16 mouse cellular contexts compared by ENCODE assay signal in the genomic region with DNA sequence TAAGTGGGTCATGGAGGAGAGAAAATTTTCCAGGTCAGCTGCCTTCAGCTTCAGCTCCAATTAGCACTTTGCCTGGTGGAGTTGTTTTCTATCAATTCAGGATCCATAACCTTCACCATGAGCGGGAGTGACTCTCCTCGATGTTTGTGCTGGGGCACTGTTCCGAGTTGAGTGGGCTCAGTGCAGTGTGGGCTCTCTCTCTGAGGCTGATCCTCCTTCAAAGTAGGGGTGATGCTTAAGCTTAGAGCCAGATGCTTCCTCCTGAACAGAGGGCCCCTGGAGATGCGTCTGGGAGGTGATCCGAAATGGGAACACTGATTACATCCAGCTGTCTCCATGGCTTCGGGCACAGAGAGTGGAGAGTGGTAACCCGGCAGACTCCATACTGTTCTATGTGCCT.
"Had no signal": no experiment of that assay in that cellular context is flagged by ENCODE, and none has a peak within 500 bp of the region (broad histone marks: within the 10 kb centered on the region; RNA-seq: fewer than 3 reads in every experiment).

No protein-coding gene starts in this region.

- H3K27me3 ChIP-seq: liver, embryonic 13.5 days; neural tube, embryonic 12.5 days had no signal

- H3K4me2 ChIP-seq: limb, embryonic 12.5 days; liver, embryonic 13.5 days; neural tube, embryonic 12.5 days had no signal

- DNase-seq: kidney, adult 11 months; kidney, adult 9 months; kidney, postnatal 4 days; liver; liver, embryonic 13.5 days; liver, postnatal 0 days; lung, postnatal 36 days; midbrain, embryonic 14.5 days; spleen, adult 18-20 months; thymus, adult 18-20 months; thymus, postnatal 14 days had no signal

- H3K4me1 ChIP-seq: liver, embryonic 13.5 days had no signal

- H3K36me3 ChIP-seq: limb, embryonic 12.5 days; liver, embryonic 13.5 days; midbrain, embryonic 10.5 days; neural tube, embryonic 12.5 days had no signal

- H3K27ac ChIP-seq: kidney, postnatal 0 days; limb, embryonic 12.5 days; liver, embryonic 13.5 days; midbrain, embryonic 10.5 days; neural tube, embryonic 12.5 days had no signal

- H3K4me3 ChIP-seq: limb, embryonic 12.5 days; liver, embryonic 13.5 days; midbrain, embryonic 10.5 days; myocyte; neural tube, embryonic 12.5 days had no signal

- ATAC-seq: liver, postnatal 0 days had no signal

- H3K9me3 ChIP-seq: limb, embryonic 12.5 days; liver, embryonic 13.5 days; midbrain, embryonic 10.5 days; neural tube, embryonic 12.5 days had no signal

- H3K9ac ChIP-seq: limb, embryonic 12.5 days; liver, embryonic 13.5 days; liver, postnatal 0 days; neural tube, embryonic 12.5 days had no signal
